ENCODE assay signal across 25 mouse cellular contexts in the genomic region with DNA sequence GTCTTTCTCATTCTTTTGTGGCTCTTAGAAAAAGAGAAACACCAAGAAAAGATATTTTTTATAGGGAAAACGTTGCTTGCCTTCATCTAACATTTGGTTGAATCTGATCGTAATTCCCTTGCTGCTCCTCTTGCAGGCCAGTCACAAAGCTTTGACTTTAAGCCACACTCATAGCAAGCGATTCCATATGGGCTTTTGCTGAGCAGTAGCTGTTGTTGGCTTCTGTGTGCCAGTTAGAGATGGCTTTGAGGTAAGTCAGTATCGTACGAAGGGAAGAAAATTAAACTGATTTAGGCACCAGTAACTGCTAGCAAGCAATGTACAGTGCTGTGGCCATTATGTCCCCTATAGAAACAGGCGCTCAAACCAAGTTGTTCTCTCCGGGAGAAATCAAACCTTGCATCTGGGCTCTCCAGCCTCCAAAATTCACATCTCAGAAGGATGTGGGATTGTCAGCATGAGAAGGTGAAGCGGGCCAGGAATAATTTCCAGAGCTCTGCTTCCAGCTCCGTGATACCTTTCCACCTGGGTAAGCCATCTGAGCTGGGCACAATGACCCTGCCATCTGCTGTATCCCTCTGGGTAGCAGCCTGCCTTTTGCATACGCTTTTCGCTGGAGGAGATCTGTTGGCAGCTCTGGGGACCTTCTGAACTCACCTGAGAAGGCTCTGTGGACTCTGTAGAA.
DNase-seq lines count a peak whose midpoint lies in the region; TF ChIP-seq lines count a peak whose summit lies in the region.
"Had no signal": no experiment of that assay in that cellular context is flagged by ENCODE, and none has a peak within 500 bp of the region (broad histone marks: within the 10 kb centered on the region; RNA-seq: fewer than 3 reads in every experiment).

No protein-coding gene starts in this region.

- TF ChIP-seq CTCF in gastrocnemius, adult 2 months (IDR thresholded peaks at IDR 0.05): no peak

- H3K27ac ChIP-seq in gastrocnemius, adult 2 months: no peak overlapping the region
- H3K27ac ChIP-seq: embryonic facial prominence, embryonic 13.5 days; forebrain, embryonic 10.5 days; forebrain, embryonic 15.5 days; heart, embryonic 13.5 days; hindbrain, embryonic 10.5 days; intestine, embryonic 15.5 days; left cerebral cortex, adult 2 months; liver, embryonic 13.5 days; midbrain, embryonic 12.5 days; stomach, embryonic 15.5 days had no signal

- H3K4me3 ChIP-seq in gastrocnemius, adult 2 months: no peak overlapping the region
- H3K4me3 ChIP-seq: embryonic facial prominence, embryonic 13.5 days; forebrain, embryonic 10.5 days; forebrain, embryonic 15.5 days; heart, embryonic 13.5 days; hindbrain, embryonic 10.5 days; intestine, embryonic 15.5 days; left cerebral cortex, adult 2 months; liver, embryonic 13.5 days; megakaryocyte, embryonic 14.5 days; midbrain, embryonic 12.5 days; stomach, embryonic 15.5 days had no signal

- peak; percentile 5 for DNase-seq in gastrocnemius, postnatal 25 days
- DNase-seq in gastrocnemius, adult 2 months: no peak
- peak; percentile 85 for DNase-seq in cerebellum, adult 11 months
- DNase-seq in cerebellum, adult 9-10 months: peak; percentile 95
- DNase-seq in cerebellum, postnatal 36 days: peak; percentile 81 to 82
- no peak for DNase-seq in layer of hippocampus, adult 18-20 months (ENCODE audit: low spot score in 2 of 2)
- DNase-seq in gastrocnemius, postnatal 36 days: no peak
- DNase-seq: adrenal gland, adult 8-10 months; heart, postnatal 14 days; kidney, adult 8-10 months; kidney, postnatal 10 days; liver, embryonic 13.5 days; lung, adult 18-20 months; lung, postnatal 4 days; right cerebral cortex, postnatal 25 days had no signal

- intact Hi-C loops in gastrocnemius, adult 2 months (cut with DNase I): no loop called here
- intact Hi-C loops in gastrocnemius, postnatal 36 days (cut with DNase I): no loop called here

Comparison
In these comparisons a context has a peak if more than half of its experiments do, and no peak if none do; other contexts are left out.
1. DNase-seq: peak in gastrocnemius, postnatal 25 days (single experiment), cerebellum, adult 11 months (single experiment), cerebellum, adult 9-10 months (single experiment) and cerebellum, postnatal 36 days (2 of 2); none in gastrocnemius, adult 2 months (single experiment), layer of hippocampus, adult 18-20 months (0 of 2) and gastrocnemius, postnatal 36 days (0 of 2).